Mouse (Mus musculus) kidney, postnatal 4 days (tissue): Measurements from ENCODE around the gene Mier2.

Experiments
- DNase-seq, 2 experiments: peaks; one replicate each; pipeline ENCODE4 v3.0.0; 2021; ENCODE audit warnings: mixed read lengths in 2 of 2

Gene Mier2

GRCm38 (mm10) chr10:79554330-79555237 is at the start of gene Mier2:
Mier2 (minus strand) TSS chr10:79555199.
- DNase-seq = peak; percentile 84 to 91

DNA sequence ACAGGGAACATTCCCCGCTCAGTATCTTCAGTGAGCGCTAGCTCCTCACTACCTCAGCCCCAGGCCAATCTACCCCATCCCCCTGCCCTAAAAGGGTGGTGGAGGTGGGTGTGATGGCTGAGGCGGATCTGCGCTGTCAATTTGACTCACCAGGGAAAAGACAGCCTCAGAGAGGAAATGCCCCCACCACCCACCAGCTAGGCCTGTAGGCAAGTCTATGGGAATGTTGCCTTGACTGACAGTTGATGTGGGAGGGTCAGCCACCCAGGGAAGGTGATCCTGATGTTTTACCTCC is 42.9 kb upstream of the Mier2 start:
- DNase-seq = no peak

DNA sequence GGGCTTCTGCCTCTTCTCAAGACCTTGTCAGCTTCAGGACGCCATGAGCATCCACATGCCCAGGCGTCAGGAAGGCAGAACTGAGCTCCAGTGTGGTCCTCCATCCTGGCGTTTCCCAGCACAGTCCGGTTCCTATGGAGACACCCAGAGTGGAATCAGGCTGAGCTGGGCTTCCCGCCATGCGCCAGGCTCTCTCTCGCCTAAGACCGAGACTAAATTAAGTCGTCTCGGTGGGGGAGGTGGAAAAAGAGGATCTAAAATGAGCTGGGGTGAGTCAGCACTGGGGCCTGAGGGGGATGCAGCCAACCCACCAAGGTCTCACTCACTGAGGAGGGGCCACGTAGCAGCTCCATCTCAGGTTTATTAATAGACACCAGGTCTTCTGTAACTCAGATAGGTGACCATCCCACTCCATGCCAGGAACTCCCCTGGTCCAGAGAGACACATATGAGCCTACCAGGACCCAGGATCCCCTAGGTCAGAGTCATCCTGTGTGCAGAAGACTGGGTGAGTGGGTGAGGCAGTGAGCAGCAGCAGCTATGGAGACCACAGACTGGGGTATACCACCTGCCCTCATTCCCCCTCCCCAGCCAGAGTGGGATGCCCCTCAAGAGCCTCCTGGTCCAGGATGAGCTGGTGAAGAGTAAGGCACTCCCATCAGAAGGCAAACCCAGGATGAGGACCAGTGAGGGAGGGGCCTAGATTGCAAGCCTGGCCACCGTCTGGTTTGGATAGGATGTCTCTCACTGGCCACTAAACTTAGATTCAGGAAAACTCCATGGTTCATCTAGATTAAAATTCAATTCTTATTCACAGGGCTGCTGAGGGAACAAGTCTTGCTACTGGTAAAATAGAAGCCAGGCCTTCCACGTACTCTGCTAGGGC is 42.3 kb upstream of the Mier2 start:
- DNase-seq = no peak

DNA sequence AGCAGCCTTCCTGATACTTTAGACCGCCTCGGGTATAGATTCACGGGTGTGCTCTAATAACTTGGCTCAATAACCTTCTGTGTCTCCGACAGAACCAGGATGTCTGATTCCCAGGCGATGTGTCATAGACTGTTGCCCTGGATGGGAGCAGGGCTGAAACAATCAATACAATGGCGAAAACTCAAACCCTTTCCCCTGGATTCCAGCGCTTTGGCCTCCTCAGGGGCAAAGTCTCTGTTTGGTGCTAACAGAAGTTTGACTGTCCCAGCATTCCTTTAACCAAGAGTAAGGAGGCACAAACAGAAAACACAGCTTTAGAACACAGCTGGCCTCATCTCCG is 40.6 kb upstream of the Mier2 start:
- no peak for DNase-seq

DNA sequence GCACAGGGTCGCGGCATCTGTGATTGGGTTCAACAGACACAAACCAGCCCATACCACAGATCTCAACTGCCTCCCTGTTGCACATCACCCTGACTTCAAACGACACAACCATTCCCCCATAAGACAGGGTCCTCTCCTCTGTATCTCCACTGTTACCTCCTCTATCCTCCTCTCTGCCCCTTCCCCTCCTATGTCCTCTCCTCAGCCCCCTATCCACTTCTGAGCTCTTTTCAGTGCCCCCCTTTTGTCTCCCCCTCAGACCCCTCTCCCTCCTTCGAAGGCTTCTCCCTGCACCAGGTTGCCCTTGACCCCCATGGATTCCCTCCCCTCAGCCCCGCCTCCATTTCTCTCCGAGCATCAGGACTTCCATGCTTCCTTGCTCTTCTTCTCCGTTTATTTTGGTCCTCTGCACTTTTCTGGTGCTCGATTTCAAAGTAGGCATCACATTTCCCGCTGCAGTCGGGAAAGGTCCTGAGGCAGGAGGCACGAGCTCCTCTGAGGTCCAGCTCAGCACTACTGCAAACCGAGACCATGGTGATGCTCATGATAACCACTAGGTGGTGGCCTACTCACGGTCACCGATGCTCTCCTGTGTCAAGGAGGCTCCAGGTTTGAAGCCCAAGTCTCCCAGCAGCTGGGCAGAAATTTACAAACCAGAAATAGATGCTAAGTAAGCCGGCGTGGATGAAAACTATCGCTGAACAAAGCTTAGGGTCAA is 40.0 kb upstream of the Mier2 start:
- peak; percentile 66 to 74 for DNase-seq

- no peak for DNase-seq
These were observed 39.1 kb upstream of the Mier2 start for GRCm38 (mm10) chr10:79594111-79594510.

DNA sequence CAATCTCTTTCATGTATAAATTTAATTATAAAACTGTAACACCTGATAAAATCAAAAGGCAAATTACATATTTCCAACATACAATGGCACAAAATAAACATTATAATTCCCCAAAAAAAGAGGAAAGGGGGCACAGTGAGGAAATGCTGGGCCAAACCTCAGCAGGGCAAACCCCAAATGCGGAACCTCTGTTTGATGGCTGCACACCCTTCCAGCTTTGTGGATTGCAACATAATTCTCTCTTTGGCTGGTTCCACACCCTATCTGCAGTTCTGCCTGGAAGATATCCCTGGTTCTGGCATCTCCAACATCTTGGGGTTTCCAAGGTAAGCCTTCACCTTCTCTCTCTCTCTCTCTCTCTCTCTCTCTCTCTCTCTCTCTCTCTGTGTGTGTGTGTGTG is 35.7 kb upstream of the Mier2 start:
- DNase-seq = no peak

- DNase-seq = no peak
These were observed 32.7 kb upstream of the Mier2 start for GRCm38 (mm10) chr10:79587752-79588126.

DNA sequence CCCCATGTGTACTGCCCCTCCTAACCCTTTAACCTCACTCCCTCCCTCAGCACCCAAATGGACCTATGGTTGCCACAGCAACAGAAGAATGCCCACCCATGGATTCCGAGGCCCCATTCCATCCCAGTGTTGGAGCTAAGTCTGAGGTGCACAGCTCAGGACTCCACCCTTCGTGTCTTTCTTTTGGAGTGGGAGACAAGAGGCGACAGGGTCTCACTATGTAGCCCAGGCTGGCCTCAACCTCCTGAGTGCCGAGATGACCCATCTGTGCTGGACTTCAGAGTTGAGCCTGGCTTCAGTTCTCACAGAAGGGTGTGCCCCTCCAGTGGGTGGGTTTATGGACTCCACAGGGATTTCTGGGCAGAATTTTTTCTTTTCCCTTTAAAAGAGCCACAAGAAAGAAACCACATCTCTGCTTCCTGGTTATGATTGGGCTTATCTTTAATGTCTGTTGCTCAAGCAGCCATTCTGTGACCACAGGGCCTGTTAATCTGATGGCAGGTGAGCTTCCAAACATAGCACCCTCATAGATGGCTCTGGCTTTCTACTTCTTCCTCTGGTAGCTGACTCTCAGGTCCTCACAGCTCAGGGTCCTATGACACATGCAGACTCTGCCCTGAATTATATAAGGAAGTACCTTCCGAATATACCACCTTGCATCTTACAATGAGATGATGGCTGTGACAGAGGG is 32.2 kb upstream of the Mier2 start, which contains the start of gene Theg:
Theg (minus strand) TSS at position 271 of the 691 bp plus-strand sequence.
- no peak for DNase-seq

DNA sequence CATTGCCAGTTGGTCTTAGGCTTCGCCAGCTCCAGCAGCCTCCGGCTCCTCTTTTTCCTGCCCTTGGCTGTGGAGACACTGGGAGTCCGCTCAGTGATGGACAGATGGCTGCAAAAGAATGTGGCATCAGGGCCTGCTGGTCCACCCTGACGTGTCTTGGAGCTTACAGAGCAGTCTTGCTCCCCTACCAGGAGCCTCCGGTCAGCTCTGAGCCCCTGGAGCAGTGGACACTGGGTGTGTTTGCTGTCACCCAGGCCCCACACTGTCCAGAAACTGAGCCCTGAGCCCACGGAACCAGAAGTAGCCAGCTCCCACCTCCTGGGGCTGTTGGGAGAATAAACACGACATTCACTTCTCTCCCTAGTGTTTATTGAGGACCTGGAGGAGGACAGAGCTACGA is 31.2 kb upstream of the Mier2 start:
- DNase-seq = no peak

GRCm38 (mm10) chr10:79585723-79586122 is 30.7 kb upstream of the Mier2 start:
- DNase-seq = no peak

DNA sequence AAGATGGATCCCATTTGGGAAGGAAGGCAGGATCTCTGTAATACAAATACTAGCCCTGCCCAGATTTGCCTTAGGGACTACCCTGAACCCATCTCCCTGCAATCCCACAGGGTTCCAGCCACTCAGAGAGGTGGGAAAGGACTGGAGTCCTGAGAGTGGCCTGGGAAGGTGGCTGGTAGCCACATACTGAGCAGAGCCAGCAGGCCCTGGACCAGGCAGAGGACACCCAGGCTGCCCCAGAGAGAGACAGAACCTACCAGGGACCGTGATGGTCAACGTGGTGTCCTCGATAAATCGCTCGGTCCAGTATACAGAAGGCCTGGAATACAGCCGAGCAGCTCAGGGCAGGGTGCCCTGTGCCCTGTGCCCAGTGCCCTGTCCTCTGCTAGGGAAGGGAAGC is 30.1 kb upstream of the Mier2 start:
- no peak for DNase-seq

GRCm38 (mm10) chr10:79584426-79584825 is 29.4 kb upstream of the Mier2 start:
- DNase-seq = no peak

DNA sequence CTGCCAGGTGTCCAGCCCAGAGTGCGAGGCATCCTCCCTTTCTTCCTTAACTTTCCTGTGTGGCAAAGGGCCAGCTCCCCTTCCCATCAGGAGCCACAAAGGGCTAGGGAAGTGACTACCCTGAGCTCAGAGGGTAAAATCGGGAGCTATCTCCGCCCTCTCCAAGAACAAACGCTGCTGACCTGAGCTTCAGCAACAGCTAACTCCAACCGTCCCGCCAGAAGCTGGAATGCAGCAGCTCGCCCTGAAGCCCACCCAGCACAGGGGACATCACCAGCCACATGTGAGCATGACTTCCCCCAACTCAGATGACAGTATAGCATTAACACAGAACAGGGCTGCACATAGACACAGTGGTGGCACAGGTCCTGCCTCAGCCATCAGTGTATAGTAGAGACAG is 29.0 kb upstream of the Mier2 start:
- DNase-seq = no peak

- DNase-seq = no peak
These were observed 26.5 kb upstream of the Mier2 start for GRCm38 (mm10) chr10:79581501-79581900.

GRCm38 (mm10) chr10:79580811-79581210 is 25.8 kb upstream of the Mier2 start:
- DNase-seq = peak; percentile 77 to 79

DNA sequence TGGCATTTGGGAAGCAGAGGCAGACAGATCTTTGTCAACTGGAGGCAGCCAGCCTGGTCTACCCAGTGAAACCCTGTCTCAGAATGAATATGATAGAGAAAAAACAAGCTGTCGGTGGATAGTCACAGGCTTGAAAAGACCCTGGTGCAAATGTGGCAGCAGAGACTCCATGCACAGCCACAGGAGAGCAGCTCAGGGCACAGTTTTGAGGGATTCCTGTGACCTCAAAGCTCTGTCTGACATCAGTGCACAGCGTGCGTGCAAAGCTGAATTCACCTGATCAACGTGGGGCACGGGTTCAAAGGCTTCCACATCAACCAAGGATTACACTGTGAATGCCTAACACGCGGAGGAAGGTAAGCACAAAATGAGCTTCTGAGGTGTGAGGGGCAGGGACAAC is 25.4 kb upstream of the Mier2 start:
- no peak for DNase-seq

GRCm38 (mm10) chr10:79579781-79580180 is 24.8 kb upstream of the Mier2 start:
- DNase-seq = no peak

GRCm38 (mm10) chr10:79578891-79579290 is 23.9 kb upstream of the Mier2 start:
- no peak for DNase-seq

- no peak for DNase-seq
These were observed 23.3 kb upstream of the Mier2 start for GRCm38 (mm10) chr10:79578276-79578675.

DNA sequence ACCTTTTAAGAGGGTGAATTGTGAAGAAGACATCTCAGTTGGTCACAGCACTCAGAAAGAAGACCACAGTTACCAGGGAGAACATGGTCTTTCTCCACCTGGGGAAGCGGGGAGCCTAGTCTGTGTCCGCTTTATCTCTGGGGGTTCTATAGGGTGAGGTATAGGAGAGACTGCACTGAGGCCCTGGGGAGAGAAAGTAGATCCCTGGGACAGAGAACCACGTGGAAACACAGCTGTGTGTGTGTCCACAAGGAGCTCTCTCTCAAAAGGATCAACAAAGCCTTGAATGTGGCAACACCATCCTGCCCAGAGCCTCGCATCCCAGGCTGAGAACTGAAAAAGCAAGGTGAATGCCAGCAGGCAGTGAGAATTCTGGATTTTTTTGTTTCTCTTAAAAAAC is 22.4 kb upstream of the Mier2 start:
- DNase-seq = no peak

DNA sequence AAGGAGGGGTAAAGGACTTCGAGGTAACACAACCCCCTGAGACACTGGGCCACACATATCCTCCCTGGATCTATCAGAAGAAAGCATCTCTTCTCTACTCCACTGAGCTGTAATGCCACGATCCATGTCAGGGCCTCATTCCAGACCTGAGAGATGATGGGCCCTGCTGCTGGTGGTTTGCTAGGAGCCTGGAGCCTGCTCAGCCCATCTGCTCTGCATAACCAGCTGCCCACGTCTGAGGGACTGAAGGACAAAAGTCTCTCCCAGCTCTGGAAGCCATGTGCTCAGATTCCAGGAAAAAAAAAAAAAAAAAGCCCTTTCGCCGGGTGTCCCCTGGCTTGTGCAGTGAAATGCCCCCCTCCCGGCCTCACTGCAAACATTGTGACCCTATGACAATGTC is 20.8 kb upstream of the Mier2 start:
- no peak for DNase-seq

DNA sequence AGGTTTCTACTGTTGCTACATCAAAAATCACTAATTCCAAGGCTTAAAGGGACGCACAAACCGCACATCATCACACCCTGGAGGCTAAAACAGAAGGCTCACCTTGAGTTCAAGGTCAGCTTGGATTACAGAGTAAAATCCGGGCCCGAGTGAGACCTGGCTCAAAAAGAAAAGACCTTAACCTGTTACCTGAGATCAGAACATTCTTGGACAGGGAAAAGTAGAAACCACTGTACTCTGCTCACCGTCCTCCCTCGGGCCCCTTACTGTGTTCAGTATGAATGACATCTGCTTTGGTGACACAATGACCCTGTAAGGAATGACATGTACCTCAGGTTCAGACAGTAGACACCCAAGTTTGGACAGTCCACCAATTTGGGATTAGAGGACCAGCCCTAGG is 19.8 kb upstream of the Mier2 start:
- no peak for DNase-seq
